Mouse (Mus musculus): Measurements from ENCODE around the gene Gm48551.
A peak's percentile ranks its signal among the peaks of the same experiment; 100 is the strongest.

DNA sequence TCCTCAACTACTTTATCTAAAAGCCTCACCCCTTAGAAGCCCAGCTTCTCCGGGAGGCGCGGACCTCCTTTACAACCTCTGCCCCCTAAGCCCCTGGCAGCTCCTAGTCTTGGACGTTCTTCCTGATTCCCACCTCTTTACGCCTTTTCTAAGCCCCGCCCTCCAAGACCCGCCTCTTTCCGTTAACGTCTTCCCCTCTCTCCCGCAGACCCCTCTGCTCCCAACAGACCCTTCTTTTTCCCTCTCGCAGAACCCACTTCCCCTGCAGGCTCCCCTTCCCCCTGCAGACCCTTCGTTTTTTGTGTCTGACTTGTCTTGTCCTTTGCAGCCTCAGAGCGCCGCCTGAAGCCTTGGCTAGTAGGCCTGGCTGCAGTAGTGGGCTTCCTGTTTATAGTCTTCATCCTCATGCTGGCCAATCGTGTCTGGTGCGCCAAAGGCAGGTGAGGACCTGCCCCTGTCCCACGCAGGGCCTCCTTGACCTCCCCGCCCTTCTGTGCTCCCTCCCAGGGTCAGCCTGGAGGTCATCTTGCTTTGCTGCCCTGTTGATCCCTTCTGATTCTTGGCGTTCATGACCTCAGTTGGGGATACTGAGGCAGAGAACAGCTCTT is 9.3 kb downstream of the Gm48551 start:
- TF ChIP-seq CTCF (IDR thresholded peaks at IDR 0.05; ENCODE audit: low read depth), result peak; percentile 4; the same call in 1 of the 2 replicates
- TF ChIP-seq EP300 (optimal IDR thresholded peaks at IDR 0.05), result no peak
